Mouse (Mus musculus) megakaryocyte progenitor cell, adult 5-6 weeks (primary cell): ENCODE measurements at regions not wholly inside any gene's neighbourhood (a gene's known extent, or its start where the extent isn't known, plus 50 kb on each side); places are given as distances from the start of the nearest gene placed in this dataset.

Experiments
- ATAC-seq: replicated peaks from 2 replicates; pipeline ENCODE4 v1.8.0; 2016; ENCODE audit warnings: mild to moderate bottlenecking, moderate TSS enrichment, inconsistent platforms; ENCODE audit not compliant: poor library complexity

GRCm38 (mm10) chr12:98337644-98338043, 69.2 kb downstream of the Gpr65 start:
- ATAC-seq = no peak

GRCm38 (mm10) chr12:98339536-98339935, 71.1 kb downstream of the Gpr65 start:
- no peak for ATAC-seq

- ATAC-seq = peak; percentile 95
Measured at GRCm38 (mm10) chr12:98342158-98342557, 73.7 kb downstream of the Gpr65 start.

DNA sequence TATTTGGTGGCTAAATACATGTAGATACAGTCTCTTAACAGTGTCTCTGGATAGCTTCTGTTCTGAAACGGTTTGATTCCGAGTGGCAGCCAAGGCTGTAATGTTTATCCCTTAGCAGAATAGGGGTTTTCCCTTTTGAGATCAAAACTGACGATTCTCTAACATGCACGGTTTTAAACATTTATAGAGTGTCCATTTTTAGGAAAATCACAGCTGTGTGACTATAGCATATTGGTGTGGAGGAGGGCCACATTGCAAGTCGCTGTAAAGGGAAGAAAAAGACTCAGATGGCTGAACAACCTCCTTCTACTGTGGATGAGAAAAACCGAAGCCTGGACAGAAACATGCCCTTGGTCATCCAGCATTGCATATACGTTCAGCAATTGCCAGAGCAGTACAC, 75.2 kb downstream of the Gpr65 start:
- no peak for ATAC-seq

DNA sequence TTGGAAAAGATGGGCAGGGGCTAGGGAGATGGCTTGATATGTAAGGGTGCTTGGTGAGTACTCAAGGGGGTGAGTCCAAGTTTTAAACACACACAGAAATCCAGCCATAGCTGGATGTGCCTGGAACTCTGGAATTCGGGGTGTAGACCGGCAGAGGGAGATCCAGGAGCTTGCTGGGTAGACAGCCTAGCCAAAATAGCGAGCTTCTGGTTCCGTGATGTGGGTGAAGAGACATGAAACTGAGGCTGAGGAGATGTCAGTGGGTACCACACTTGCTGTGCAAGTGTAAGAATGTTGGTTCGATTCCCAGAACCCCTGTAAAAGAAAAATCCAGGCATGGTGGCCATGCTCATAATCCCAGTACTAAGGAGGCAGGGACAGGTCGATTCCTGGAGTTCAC, 78.6 kb downstream of the Gpr65 start:
- ATAC-seq = no peak

GRCm38 (mm10) chr12:98347550-98348318, 79.3 kb downstream of the Gpr65 start:
- peak; percentile 75 for ATAC-seq

DNA sequence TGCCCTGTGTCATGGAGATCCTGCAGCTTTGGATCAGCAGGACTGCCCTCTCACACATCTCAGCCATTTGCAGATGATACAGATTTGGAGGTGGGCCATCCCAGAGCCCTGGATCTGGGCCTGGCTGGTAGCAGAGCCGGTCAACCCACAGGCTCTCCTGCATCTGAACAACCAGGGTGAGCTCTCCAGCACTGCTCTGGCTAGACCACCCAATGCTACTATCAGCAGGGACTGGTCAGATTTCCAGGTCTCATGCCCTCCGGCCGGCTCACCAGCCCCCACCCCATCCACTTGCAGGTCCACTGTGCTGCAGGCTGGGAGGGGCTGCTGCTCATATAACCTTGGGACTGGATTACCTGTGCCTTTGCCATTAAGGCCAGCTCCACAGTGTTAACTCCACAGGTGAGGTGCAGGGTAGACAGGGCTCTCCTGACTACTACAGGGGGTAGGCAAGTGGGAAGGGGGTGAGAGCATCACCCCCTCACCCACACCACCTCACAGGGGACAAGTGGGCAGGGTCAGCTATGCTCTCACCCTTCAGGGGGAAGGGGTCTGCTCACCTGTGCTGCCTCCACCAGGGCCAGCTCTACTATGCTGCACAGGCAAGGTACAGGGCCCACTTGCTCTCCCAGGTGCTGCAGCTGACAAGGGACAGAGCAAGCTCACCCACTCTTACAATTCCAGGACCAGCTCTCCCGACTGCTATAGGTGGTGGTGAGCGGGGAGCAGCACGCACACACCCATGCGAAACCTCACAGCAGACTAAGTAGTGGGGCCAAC, 81.6 kb downstream of the Gpr65 start:
- no peak for ATAC-seq

GRCm38 (mm10) chr12:98352401-98352800, 84.0 kb downstream of the Gpr65 start:
- ATAC-seq = no peak

- ATAC-seq = no peak
Measured at GRCm38 (mm10) chr12:98354545-98354944, 86.1 kb downstream of the Gpr65 start.

GRCm38 (mm10) chr12:98367583-98367982, 99.1 kb downstream of the Gpr65 start:
- ATAC-seq = no peak

- peak; percentile 65 for ATAC-seq
Measured at GRCm38 (mm10) chr12:98370771-98371170, 102.3 kb downstream of the Gpr65 start.

GRCm38 (mm10) chr12:98375214-98375910, 106.9 kb downstream of the Gpr65 start:
- ATAC-seq = peak; percentile 90
